Mouse (Mus musculus) thymus, adult 2 months (tissue): ENCODE measurements at regions not wholly inside any gene's neighbourhood (a gene's known extent, or its start where the extent isn't known, plus 50 kb on each side); places are given as distances from the start of the nearest gene placed in this dataset.
"Not testable (repeated sequence)": the region's sequence is repeated elsewhere in the genome, so short reads cannot be mapped to it uniquely, and the experiment has no call there.

Experiments
- CTCF ChIP-seq: fragments of 200-500 bp; IDR thresholded peaks from 2 replicates; pipeline ENCODE4 v1.5.1; 2012; ENCODE audit warnings: mild to moderate bottlenecking, control low read depth, low read length, moderate library complexity, borderline replicate concordance; ENCODE audit not compliant: control insufficient read depth, poor library complexity, insufficient read depth; ENCODE audit errors: extremely low read depth
- POLR2A ChIP-seq: fragments of 200-500 bp; IDR thresholded peaks from 2 replicates; pipeline ENCODE4 v1.6.1; 2012; ENCODE audit warnings: mild to moderate bottlenecking, low read length, control low read depth, moderate library complexity; ENCODE audit not compliant: control insufficient read depth, poor library complexity, insufficient read depth; ENCODE audit errors: extremely low read depth

- TF ChIP-seq POLR2A, CTCF: not testable (repeated sequence)
Measured at GRCm38 (mm10) chr4:7777761-7778160, 461.1 kb downstream of the Car8 start.
